Mouse (Mus musculus): ENCODE data around the gene Mycl. TPM values are rescaled to one million over a fixed set of nuclear protein-coding genes. Genes with fewer than 3 reads are reported as not detected.
"Not testable (repeated sequence)": the region's sequence is repeated elsewhere in the genome, so short reads cannot be mapped to it uniquely, and the experiment has no call there.

Mycl gene
- polyA plus RNA-seq, 1 experiment from 2014 or later: 14.0 TPM

DNA sequence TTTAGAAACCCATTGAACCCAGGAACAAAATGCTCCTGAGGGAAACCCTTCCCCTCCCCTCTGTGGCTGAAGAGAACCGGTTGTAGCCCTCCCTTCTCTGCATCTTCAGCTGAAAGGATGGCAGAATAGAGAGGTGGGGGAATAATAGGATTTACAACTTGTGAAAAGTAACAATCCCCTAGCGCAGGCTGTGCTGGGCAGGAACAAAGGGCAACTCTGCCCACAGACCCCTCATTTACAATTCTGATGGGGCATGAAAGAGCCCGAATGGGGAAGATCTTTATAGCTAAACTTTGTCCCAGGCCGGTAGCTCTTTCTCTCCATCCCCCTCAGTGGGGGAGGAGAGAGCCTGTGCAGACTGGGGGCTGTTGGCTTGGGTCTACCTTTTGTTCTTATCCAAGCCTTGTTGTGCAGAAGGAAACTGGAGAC lies 3.8 kb downstream of the Mycl start:
- H3K4me1 ChIP-seq (replicated peaks; ENCODE audit: control insufficient read depth, insufficient read depth, low read length): peaks cover 12% of the 10 kb centered on the region; the same call in 1 of the 2 replicates
- no peak overlapping the region for H3K4me3 ChIP-seq (ENCODE audit: low read depth, low read length)
- H3K9ac ChIP-seq (ENCODE audit: low read length): no peak overlapping the region
- ATAC-seq (replicated peaks; ENCODE audit: low FRiP score, low TSS enrichment, low read depth): no peak
- H3K27me3 ChIP-seq (replicated peaks; ENCODE audit: control insufficient read depth, insufficient read depth, low read length): peaks cover 3% of the 10 kb centered on the region; the same call in 1 of the 2 replicates
- H3K9me3 ChIP-seq (ENCODE audit: control insufficient read depth, low read length): no peaks in the 10 kb centered on the region
- no peak for DNase-seq (ENCODE audit: low spot score)
- peak overlapping the region; percentile 28; the same call in 1 of the 2 replicates for H3K4me2 ChIP-seq (ENCODE audit: low read length)
- H3K36me3 ChIP-seq (ENCODE audit: control insufficient read depth, insufficient read depth, low read length): peaks cover 10% of the 10 kb centered on the region
- no peak overlapping the region for H3K27ac ChIP-seq (ENCODE audit: low read depth)
- WGBS: 26% methylated on average over 4 of the region's 4 CpGs

DNA sequence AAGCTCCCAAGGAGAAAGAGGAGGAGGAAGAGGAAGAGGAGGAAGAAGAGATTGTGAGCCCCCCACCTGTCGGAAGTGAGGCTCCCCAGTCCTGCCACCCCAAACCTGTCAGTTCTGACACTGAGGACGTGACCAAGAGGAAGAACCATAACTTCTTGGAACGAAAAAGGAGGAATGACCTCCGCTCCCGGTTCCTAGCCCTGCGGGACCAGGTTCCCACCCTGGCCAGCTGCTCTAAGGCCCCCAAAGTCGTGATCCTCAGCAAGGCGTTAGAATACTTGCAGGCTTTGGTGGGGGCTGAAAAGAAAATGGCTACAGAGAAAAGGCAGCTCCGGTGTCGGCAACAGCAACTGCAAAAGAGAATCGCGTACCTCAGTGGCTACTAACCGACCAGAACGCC lies 4.7 kb downstream of the Mycl start:
- Histone ChIP-seq H3K9ac (ENCODE audit: low read length) (no peak overlapping the region), H3K4me3 (ENCODE audit: low read depth, low read length) (no peak overlapping the region), H3K27me3 (replicated peaks; ENCODE audit: control insufficient read depth, insufficient read depth, low read length) (peaks cover 3% of the 10 kb centered on the region; the same call in 1 of the 2 replicates), H3K9me3 (ENCODE audit: control insufficient read depth, low read length) (no peaks in the 10 kb centered on the region), H3K4me1 (replicated peaks; ENCODE audit: control insufficient read depth, insufficient read depth, low read length) (peaks cover 17% of the 10 kb centered on the region), H3K4me2 (ENCODE audit: low read length) (no peak overlapping the region), H3K36me3 (ENCODE audit: control insufficient read depth, insufficient read depth, low read length) (peaks cover 10% of the 10 kb centered on the region), H3K27ac (ENCODE audit: low read depth) (no peak overlapping the region)
- ATAC-seq (replicated peaks; ENCODE audit: low FRiP score, low TSS enrichment, low read depth): no peak
- WGBS: 76% methylated on average over 14 of the region's 14 CpGs
- no peak for DNase-seq (ENCODE audit: low spot score)

DNA sequence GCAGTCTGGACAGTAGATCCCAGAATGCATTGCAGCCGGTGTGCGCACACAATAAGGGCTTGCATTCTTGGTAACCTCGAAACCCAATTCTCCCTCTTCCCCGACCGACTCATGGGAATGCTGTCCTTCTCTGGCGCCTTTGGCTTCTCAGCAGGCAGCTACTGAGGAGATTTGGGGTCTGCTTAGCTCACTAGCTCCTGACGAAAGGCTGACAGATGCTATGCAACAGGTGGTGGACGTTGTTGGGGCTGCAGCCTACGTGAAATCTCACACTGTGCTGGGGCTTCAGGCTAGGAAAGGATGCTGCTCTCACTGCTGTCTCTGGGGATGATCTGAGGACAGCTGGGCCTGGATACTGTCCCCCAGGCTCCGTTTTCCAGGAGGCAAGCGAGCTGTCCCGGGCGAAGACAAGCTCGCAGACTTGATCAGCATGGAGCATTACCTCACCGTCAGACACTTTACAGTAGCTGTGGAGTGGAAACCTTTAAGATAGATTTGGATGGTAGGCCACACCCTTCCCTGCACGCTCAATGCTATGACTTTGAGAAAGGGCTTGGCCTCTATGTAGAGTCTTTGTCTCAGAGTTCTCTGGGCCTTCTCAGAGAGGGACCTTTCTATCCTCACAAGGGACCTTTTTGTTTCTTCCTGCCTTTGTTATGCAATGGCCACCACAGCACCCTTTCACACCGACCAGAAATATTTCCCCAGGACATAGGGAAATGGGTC lies 5.3 kb downstream of the Mycl start:
- ATAC-seq (replicated peaks; ENCODE audit: low FRiP score, low TSS enrichment, low read depth): no peak
- H3K9ac ChIP-seq (ENCODE audit: low read length): no peak overlapping the region
- no peak overlapping the region for H3K27ac ChIP-seq (ENCODE audit: low read depth)
- no peak overlapping the region for H3K4me2 ChIP-seq (ENCODE audit: low read length)
- H3K36me3 ChIP-seq (ENCODE audit: control insufficient read depth, insufficient read depth, low read length): peaks cover 10% of the 10 kb centered on the region
- H3K4me3 ChIP-seq (ENCODE audit: low read depth, low read length): no peak overlapping the region
- peaks cover 23% of the 10 kb centered on the region for H3K4me1 ChIP-seq (replicated peaks; ENCODE audit: control insufficient read depth, insufficient read depth, low read length)
- H3K27me3 ChIP-seq (replicated peaks; ENCODE audit: control insufficient read depth, insufficient read depth, low read length): peaks cover 3% of the 10 kb centered on the region; the same call in 1 of the 2 replicates
- WGBS: 66% methylated on average over 17 of the region's 17 CpGs
- no peak for DNase-seq (ENCODE audit: low spot score)
- H3K9me3 ChIP-seq (ENCODE audit: control insufficient read depth, low read length): no peaks in the 10 kb centered on the region

DNA sequence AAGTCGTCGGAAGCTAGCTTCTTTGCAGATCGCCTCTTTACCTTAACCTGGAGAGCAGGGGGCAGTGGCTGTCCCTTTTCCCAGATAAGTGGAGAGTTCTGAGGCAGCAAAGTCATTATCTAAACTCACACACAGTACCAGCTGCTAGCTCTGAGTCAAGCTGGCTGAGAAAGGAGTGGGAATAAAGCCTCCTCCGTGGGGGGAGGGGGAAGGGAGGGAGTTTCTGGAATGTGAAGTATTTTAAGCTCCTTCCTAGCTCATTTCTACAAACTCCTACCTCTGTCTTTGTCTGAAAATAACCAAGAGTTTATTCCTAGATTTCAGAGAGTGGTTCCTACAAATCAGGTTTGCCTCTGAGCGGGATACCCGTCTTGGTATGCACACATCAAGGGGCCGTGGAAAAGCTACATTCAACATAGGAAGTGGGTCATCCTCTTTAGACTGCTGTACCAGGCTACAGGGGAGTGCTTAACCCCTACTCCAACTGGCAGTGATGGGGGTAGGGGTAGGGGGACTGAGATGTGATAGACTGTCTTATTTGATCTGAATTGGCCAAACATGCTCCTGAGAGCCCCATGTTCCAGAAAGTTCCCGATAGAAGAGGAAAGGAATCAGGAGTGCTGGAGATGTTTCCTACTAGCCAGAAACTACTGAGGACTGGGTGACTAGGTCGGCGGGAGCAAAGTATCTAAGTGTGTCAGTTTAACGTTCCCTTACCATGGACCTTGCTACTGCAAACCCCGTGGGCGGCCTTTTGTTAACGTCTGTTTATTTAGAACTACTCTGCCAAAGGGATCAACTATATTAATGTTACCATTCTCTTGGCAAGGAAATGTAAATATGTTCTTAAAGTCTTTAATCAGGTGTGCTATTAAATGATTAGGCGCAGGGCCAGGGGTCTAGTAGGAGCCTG lies 9.9 kb downstream of the Mycl start:
- peak; percentile 48; the same call in 1 of the 2 replicates for ATAC-seq (replicated peaks; ENCODE audit: low FRiP score, low TSS enrichment, low read depth)
- H3K9me3 ChIP-seq (ENCODE audit: control insufficient read depth, low read length): no peaks in the 10 kb centered on the region
- H3K36me3 ChIP-seq (ENCODE audit: control insufficient read depth, insufficient read depth, low read length): peaks cover 10% of the 10 kb centered on the region
- peaks cover 11% of the 10 kb centered on the region for H3K4me1 ChIP-seq (replicated peaks; ENCODE audit: control insufficient read depth, insufficient read depth, low read length)
- DNase-seq (ENCODE audit: low spot score): no peak
- no peaks in the 10 kb centered on the region for H3K27me3 ChIP-seq (replicated peaks; ENCODE audit: control insufficient read depth, insufficient read depth, low read length)
- peak overlapping the region; percentile 29 for H3K27ac ChIP-seq (ENCODE audit: low read depth)
- 19% methylated on average over 15 of the region's 15 CpGs for WGBS
- 0 out of 2 replicates have a peak overlapping the region, but pooled peaks have one; percentile 12 for H3K4me2 ChIP-seq (ENCODE audit: low read length)
- H3K4me3 ChIP-seq (ENCODE audit: low read depth, low read length): no peak overlapping the region
- no peak overlapping the region for H3K9ac ChIP-seq (ENCODE audit: low read length)

DNA sequence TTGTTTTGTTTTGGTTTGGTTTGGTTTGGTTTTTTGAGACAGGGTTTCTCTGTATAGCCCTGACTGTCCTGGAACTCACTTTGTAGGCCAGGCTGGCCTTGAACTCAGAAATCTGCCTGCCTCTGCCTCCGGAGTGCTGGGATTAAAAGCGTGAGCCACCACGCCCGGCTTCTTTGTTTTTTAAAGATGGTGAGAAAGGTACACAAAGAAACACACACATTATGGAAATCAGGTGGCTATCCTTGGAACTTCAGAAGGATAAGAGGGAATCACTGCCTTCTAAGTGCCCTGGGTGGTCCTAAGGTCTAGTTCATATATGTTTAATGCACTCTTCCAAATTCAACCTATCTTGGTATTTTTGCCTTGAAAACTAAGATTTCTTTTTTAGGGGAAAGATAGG lies 17.0 kb downstream of the Mycl start:
- not testable (repeated sequence) for H3K27me3 ChIP-seq (replicated peaks; ENCODE audit: control insufficient read depth, insufficient read depth, low read length); H3K9ac ChIP-seq (ENCODE audit: low read length); H3K27ac ChIP-seq (ENCODE audit: low read depth); H3K4me1 ChIP-seq (replicated peaks; ENCODE audit: control insufficient read depth, insufficient read depth, low read length); ATAC-seq (replicated peaks; ENCODE audit: low FRiP score, low TSS enrichment, low read depth); H3K36me3 ChIP-seq (ENCODE audit: control insufficient read depth, insufficient read depth, low read length); H3K9me3 ChIP-seq (ENCODE audit: control insufficient read depth, low read length); DNase-seq (ENCODE audit: low spot score); H3K4me2 ChIP-seq (ENCODE audit: low read length); H3K4me3 ChIP-seq (ENCODE audit: low read depth, low read length)
- 96% methylated on average over 4 of the region's 4 CpGs for WGBS

DNA sequence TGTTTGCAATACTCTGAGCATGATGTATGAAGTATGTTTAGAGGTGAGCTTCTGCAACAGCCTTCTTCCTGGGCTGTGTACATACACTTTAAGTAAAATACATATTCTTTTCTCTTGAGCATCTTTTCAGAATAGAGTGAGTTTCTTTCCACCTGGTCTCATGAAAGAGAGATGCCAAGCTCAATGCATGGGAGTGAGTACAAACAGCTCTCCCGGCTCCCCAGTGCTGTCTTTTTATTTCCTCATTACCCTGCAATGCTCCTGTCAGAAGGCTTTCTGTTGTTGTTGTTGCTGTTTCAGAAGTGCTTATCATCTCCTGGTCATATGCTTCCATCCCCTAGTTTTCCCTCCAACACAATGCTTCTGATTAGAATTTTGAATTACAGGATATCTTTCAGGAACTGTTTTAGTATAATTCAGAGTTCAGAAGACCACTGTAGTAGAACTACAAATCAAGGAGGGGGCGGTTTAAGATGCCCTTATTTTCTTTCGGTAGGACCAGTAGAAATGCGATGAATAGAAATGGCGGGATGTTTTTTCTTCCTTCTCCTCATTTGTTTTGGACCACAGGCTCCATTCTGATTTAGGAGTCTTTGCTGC lies 18.0 kb downstream of the Mycl start:
- H3K9ac ChIP-seq (ENCODE audit: low read length): no peak overlapping the region
- ATAC-seq (replicated peaks; ENCODE audit: low FRiP score, low TSS enrichment, low read depth): no peak
- WGBS: 57% methylated on average over 5 of the region's 5 CpGs

DNA sequence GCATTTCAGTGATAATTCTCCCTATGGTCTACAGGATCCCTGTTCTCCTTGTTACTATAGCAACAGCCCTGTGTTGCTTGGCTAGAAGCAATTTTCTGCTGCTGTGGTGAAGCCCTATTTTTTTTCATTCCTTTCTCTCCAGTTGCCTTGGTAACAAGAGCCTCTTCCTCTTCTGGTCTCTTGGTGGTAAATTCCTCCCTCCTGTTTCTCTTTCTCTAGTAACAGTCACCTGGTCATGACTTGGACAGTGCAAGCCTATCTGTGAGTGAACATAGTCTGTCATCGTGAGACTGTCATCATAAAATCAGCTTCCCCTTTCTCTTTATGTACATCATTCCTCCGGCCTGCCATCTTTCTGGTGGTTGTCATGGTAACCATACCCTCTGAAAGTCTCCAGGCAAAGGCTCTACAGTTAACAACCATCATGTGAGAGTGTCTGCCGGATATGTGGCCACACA lies 18.5 kb downstream of the Mycl start:
- H3K9ac ChIP-seq (ENCODE audit: low read length): no peak overlapping the region
- ATAC-seq (replicated peaks; ENCODE audit: low FRiP score, low TSS enrichment, low read depth) (no peak), DNase-seq (ENCODE audit: low spot score) (no peak)
- H3K4me3 ChIP-seq (ENCODE audit: low read depth, low read length): no peak overlapping the region
- no peaks in the 10 kb centered on the region for H3K27me3 ChIP-seq (replicated peaks; ENCODE audit: control insufficient read depth, insufficient read depth, low read length)
- no peak overlapping the region for H3K4me2 ChIP-seq (ENCODE audit: low read length)
- H3K4me1 ChIP-seq (replicated peaks; ENCODE audit: control insufficient read depth, insufficient read depth, low read length): peaks cover 19% of the 10 kb centered on the region
- H3K9me3 ChIP-seq (ENCODE audit: control insufficient read depth, low read length): no peaks in the 10 kb centered on the region
- 33% methylated on average over 3 of the region's 3 CpGs for WGBS
- H3K27ac ChIP-seq (ENCODE audit: low read depth): no peak overlapping the region
- H3K36me3 ChIP-seq (ENCODE audit: control insufficient read depth, insufficient read depth, low read length): no peaks in the 10 kb centered on the region

More for the DNA sequence above, 18.0 kb downstream of the Mycl start:
- H3K27me3 ChIP-seq (replicated peaks; ENCODE audit: control insufficient read depth, insufficient read depth, low read length): no peaks in the 10 kb centered on the region
- H3K4me1 ChIP-seq (replicated peaks; ENCODE audit: control insufficient read depth, insufficient read depth, low read length): peaks cover 15% of the 10 kb centered on the region
- H3K36me3 ChIP-seq (ENCODE audit: control insufficient read depth, insufficient read depth, low read length): no peaks in the 10 kb centered on the region
- H3K4me3 ChIP-seq (ENCODE audit: low read depth, low read length): no peak overlapping the region
- no peak overlapping the region for H3K27ac ChIP-seq (ENCODE audit: low read depth)
- DNase-seq (ENCODE audit: low spot score): no peak
- no peak overlapping the region for H3K4me2 ChIP-seq (ENCODE audit: low read length)
- H3K9me3 ChIP-seq (ENCODE audit: control insufficient read depth, low read length): no peaks in the 10 kb centered on the region

DNA sequence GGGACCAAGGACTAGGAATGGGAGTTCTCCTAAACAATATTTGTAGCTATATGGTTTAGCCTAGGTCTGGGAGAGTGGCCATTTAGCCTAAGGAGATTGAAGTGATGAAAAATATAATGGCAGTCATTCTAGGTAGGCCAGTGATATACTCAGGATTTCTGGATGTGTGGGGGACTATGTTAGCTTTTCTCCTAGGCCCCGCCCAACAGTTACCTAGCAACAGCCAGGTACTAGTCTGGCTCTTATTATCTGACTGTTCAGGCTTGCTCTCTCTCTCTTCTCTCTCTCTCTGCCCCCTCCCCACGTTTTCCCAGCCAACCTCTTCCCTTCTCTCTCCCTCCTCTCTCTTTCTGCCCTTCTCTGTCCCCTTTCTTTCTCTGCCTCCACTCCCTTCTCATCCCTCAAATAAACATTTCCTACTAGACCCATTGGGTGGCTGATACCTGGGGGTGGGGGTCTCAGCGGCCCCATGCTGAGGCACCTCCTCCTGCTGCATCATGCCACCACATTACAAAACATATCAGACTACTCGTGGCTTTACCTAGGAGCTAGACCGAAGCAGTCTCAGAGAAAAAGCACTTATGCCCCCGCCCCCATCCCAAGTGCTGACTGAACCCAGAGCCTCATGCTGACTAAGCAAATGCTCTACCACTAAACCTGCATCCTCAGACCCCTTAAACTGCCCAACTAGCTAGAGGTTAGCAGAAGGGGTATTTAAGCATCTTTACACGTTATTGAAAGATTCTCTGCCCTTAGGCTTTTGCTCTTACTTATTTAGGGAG lies 19.2 kb downstream of the Mycl start:
- H3K9me3 ChIP-seq (ENCODE audit: control insufficient read depth, low read length): no peaks in the 10 kb centered on the region
- H3K36me3 ChIP-seq (ENCODE audit: control insufficient read depth, insufficient read depth, low read length): no peaks in the 10 kb centered on the region
- DNase-seq (ENCODE audit: low spot score): no peak
- no peak overlapping the region for H3K9ac ChIP-seq (ENCODE audit: low read length)
- no peaks in the 10 kb centered on the region for H3K27me3 ChIP-seq (replicated peaks; ENCODE audit: control insufficient read depth, insufficient read depth, low read length)
- no peak overlapping the region for H3K4me2 ChIP-seq (ENCODE audit: low read length)
- 45% methylated on average over 7 of the region's 7 CpGs for WGBS
- no peak overlapping the region for H3K4me3 ChIP-seq (ENCODE audit: low read depth, low read length)
- no peak overlapping the region for H3K27ac ChIP-seq (ENCODE audit: low read depth)
- no peak for ATAC-seq (replicated peaks; ENCODE audit: low FRiP score, low TSS enrichment, low read depth)
- H3K4me1 ChIP-seq (replicated peaks; ENCODE audit: control insufficient read depth, insufficient read depth, low read length): peaks cover 22% of the 10 kb centered on the region
